Mouse (Mus musculus) spleen, adult 18-20 months (tissue): ENCODE data around the gene Kcnc3.

Source experiments
- DNase-seq, 2 experiments: peaks; one replicate each; pipeline ENCODE4 v3.0.0; 2022; ENCODE audit warnings: mixed read lengths in 2 of 2

Kcnc3 gene

DNA sequence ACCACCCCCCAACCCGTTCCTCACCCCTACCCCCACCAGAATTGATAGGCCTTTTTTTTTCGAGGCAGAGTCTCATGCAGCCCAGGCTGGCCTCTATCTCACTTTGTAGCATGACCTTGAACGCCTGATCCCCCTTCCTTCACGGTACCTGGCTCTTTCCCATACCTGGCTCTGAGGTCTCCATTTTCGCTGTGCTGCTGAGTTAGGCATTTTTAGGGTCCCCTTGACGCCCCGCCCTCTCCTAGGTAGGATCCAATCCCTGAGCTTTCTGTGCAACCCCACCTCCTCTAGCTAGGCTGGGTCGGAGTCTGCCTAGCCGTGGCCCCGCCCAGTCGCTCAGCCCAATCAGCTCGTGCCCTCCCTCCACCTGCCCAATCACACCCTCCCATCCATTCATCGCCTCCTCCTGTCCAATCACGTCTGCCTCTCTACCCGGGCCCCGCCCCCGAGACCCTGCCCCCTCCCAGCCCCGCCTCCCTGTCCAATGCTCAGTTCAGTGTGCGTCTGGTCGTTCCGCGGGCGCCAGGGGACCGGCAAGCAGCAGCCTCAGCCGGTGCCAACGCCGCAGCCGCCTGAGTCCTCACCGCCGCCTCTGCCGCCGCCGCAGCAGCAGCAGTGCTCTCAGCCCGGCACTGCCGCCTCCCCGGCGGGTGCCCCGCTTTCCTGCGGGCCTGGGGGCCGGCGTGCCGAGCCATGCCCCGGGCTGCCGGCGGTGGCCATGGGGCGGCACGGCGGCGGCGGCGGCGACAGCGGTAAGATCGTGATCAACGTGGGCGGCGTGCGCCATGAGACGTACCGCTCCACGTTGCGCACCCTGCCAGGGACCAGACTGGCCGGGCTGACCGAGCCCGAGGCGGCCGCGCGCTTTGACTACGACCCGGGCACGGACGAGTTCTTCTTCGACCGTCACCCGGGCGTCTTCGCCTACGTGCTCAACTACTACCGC is at the start of gene Kcnc3:
TSS of gene Kcnc3 (plus strand) at position 263 of the 946 bp plus-strand sequence.
- DNase-seq = peak; percentile 84 to 91

DNA sequence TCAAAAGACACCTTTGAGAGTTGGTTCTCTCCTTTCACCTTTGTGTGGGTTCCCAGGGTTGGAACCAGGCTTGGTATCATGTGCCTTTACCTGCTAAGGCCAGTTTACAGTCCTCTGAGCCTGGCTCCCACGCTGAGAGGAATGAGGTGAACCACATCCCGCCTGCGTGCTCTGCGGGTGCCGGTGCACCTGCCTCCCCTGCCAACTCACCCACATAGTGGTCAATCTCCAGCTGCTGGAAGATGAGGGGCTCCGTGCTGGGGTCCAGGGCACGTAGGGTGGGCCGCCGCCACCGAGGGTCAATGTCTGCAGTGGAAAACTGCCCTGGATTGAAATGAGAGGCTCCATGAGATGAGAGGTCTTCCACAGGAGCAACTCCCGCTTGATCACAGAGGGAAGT is 47.9 kb upstream of the Kcnc3 start:
- DNase-seq = no peak

- no peak for DNase-seq
Measured at GRCm38 (mm10) chr7:44543071-44543470, 47.4 kb upstream of the Kcnc3 start.

DNA sequence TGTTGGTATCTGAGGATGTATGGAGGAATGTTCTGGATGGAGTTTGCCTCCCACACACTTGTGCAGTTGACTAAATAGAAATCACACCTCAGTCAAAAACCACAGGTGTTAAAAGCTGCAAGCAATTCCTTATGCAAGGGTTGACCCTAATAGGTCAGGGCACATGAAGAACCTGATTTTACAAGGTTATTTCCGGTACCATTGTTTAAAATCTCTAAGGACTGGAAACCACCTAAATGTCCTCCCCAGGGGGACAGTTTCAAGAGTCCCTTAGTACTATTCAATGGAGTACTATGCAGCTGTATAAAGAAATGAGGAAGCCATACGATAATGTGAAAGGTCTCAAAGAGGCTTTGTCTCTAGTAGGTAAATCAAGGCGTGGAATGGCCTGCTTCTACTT is 44.2 kb upstream of the Kcnc3 start:
- no peak for DNase-seq

DNA sequence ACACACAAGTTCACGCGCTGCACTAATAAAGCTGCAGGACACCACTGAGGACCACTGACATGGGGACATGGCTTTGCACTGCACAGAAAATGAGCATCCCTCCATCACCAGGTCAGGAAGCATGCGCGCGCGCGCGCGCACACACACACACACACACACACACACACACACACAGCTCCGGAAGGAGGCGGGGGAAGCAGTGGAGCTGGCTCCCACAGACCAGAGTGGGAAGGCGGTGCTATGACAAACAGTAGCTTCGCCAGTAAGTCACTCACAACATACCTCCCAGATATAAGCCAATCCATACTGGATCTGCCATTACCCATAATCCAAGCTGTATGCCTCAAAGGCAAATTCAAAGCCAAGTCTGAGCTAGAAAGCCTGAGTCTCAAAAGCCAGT is 43.4 kb upstream of the Kcnc3 start:
- peak in 1 of 2 experiments; percentile 21 for DNase-seq

- DNase-seq = peak in 1 of 2 experiments; percentile 24
Measured at GRCm38 (mm10) chr7:44547725-44548124, 42.7 kb upstream of the Kcnc3 start.

GRCm38 (mm10) chr7:44548497-44549087 is 41.9 kb upstream of the Kcnc3 start, which contains the start of gene Pold1:
Pold1 (minus strand) TSS chr7:44548849.
- DNase-seq = peak; percentile 100

DNA sequence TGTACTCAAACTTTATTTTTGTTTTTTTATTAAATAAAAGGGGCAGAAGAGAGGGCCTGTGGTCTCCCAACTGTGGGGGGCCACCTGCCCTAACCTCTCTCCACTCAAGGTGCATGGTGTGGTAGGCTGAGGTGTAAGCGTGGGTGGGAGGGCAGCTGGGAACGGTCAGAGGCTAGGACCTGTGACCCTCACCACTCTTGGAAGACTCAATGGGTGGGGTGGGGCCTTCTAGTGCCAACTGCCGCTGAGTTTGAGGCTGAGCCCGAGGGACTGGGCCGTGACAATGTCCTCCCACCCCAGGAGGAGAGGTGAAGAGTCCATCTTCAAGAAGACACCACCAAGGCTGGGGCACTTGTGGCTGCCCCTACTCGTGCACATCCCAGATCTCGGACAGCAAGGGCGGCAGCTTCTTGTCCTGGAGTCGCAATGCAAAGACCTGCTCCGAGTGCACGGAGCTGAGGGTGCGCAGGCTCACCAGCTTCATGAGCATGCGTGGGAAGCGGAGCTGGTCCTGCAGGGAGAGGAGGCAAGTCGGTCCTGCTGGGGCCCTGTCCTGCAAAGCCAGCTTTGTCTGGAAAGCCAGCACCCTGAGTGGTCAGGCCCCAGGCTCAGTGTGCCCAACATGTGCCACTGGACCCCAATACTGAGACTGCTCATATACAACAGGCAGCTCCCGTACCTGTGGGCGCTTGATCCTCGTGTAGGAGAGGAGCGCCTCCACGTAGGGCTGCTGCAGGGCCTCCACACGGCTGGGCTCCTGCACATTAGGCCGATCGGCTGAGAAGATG is 40.6 kb upstream of the Kcnc3 start:
- DNase-seq = peak in 1 of 2 experiments; percentile 11

DNA sequence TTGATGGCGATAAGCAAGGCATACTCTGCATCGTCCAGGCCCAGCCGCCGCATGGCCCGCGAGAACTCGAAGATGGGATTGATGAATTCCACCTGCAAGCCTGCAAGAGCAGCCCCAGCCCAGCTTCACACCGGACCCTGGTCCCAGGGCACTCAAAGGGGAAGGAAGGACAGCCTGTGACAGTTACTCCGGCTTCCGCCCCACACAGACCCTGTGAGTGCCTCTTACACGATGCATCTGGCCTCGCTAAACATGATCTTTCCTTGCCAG is 40.1 kb upstream of the Kcnc3 start:
- peak in 1 of 2 experiments; percentile 22 for DNase-seq

DNA sequence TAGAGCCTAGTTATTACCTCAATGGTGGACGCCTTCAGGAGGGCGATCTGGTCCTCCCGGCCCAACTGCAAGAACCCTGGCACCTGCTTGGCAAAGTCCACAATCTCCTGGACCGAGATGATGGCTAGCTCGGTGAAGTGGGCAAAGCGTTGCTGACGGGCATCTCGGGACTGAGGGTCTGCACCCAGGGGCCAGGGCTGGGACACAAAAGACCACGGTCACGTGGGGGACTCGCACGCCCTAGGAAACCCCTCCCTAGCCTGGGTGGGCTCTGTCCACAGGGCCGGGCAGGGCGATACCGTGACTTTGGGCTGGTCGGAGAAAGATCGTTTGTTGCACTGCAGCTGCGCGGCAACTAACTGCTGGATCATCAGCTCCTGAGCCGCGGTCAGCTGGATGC is 39.2 kb upstream of the Kcnc3 start:
- peak in 1 of 2 experiments; percentile 8 for DNase-seq

DNA sequence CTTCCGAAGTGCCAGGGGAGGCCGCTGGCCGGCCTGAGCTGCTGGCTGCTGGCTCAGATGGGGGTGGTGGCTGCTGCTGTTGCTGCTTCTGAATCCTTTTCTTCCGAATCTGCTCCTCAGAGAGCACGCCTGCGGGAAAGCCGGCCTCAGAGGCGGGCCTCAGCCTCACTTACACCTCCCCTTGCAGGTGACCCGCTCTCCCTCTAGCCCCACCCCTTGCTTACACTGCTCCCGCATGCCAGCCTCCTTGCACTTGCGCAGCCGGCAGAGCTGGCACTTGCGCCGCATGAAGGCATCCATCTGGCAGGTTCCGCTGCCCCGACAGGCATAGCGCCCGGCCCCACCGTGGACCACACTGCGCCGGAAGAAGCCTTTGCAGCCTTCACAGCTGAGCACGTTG is 38.7 kb upstream of the Kcnc3 start:
- DNase-seq = peak in 1 of 2 experiments; percentile 12

- peak in 1 of 2 experiments; percentile 6 for DNase-seq
Measured at GRCm38 (mm10) chr7:44552141-44552908, 38.1 kb upstream of the Kcnc3 start.

DNA sequence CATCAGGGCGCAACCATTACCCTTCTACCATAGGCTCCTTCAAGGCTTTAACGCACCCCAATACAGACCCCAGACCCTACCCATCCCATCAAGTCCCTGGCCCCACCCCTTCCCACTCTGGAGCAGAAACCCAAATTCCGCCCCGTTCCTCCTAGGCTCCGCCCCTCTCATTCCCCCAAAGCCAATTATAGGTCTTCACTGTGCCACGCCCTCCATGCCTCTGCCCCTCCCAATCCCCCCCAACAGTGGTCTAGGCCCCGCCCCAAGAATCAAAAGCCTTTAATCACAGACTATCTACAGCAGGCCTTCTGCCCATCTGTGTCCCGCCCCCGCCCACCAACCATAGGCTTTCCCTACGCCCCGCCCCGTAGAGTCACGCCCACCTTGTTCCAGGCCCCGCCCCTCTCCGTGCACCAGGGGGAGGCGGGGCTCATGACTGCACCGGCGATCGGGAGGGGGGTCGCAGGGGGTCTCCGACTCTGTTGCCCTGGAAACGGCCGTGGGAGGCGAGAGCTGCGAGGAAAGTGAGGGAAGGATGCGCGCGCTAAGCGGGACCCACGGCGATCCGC is 37.2 kb upstream of the Kcnc3 start:
- DNase-seq = peak; percentile 76 to 85

GRCm38 (mm10) chr7:44553826-44554225 is 36.6 kb upstream of the Kcnc3 start, which contains the start of gene Nr1h2:
Nr1h2 (minus strand) TSS chr7:44553951.
- DNase-seq = peak; percentile 95 to 96

DNA sequence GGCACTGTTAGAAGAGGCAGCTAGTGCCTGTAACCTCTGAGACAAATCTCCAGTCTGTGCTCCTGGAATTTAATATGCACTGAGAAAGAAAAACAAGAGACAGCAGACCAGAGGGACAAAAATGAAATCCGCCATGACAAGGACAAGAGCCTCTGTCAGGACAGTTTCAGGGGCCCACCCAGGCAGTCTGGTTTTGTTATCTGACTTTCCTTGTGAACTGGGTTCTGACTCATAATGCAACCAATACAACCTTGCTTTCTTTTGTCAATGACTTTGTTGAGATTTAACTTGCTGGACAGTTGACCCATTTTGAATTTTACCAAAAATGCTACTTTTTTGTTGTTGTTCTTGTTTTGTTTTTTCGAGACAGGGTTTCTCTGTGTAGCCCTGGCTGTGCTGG is 32.8 kb upstream of the Kcnc3 start:
- no peak for DNase-seq

- peak; percentile 71 to 89 for DNase-seq
Measured at GRCm38 (mm10) chr7:44560435-44561400, 29.7 kb upstream of the Kcnc3 start.

DNA sequence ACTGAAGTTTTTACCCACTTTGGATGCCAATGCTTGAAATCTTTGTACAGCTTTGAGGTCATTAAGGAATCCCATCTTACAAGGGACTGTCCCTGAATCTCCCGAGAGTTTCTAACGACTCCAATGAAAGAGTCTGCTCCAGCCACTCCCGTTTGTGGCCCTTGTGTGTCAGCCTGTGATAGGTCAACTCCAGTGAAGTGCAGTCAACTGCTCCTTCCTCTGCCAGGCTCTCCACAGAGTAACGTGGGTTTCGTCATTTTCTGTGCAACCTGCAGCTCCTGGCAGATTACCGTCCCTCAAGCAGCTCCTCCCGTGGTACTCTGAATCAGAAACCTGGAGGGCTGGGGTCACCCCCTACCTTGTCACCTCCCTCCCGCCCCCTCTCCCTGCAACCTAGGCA is 27.2 kb upstream of the Kcnc3 start:
- DNase-seq = no peak

DNA sequence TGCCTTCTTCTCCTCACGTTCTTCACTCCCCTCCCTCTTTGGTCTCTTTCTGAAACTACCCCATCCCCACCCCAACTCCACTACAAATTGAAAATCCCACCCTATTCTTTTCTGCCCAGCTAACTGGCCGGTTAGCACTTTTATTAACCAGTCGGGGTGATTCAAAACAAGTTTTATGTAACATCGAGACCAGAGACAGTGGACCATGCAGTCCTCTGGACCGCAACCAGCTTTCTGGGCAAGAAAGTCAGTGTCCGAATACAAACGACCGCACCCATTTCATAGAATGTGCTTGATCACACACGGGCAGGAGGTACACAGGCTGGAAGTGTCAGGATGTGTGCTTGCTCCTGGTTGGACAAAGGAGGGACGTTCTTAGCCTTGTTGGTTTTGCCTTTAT is 26.0 kb upstream of the Kcnc3 start:
- no peak for DNase-seq

DNA sequence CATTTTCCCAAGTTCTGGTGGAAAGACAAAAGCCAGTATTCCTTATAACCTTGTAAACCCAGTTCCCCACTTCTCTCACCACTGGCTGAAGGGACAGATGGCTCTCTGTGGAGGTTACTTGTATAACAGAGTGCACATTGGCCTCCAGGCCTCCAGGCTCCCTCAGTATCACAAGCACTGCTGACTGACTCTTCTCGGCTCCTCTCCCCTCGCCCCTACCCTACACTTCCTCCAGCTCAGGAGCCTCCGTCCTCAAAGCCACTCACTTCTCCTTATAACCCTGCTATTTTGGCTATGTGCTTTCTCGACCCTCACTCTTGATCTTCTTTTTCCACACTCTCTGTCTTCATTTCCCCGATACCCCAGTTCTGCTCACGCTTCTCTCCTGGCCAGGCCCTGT is 25.1 kb upstream of the Kcnc3 start:
- DNase-seq = no peak

DNA sequence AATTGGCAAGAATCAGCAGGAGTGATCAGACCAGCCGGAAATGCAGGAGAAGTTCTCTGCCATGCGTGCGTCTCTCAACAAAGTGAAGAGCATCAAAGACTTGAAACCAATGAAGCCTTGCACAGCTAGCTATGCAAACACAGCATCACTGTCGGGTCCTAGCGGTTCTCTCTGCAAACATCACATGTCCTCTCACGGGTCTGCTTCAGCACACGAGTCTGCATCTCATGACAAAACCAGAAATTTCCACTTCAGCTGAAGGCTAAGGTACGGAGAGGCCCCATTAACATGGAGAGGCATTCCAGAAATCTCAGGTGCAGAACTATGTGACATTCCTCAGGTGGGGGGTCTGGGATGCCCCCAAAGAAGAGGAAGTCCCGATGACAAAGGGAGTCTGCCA is 21.7 kb upstream of the Kcnc3 start:
- DNase-seq = no peak

DNA sequence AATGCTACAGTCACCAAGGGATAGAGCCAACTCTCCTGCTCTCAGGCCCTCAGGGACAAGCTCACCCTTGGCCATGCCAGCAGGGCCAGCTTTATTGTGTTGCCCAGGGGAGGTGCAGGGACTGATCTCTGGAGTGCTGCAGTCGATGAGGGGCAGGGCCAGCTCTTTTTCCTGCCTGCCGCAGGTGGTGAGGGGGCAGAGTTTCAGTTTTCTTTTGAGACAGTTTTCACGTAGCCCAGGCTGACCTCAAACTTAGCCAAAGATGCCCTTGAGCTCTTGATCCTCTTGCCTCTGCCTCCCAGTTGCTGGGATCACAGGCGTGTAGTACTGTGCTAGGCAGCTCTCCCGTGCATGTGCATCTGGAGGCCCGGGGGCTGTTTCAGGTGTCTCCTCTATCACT is 19.5 kb upstream of the Kcnc3 start:
- DNase-seq = no peak
